Mouse (Mus musculus) frontal cortex, postnatal 14 days (tissue): ENCODE results near the gene Clcnka.
A peak's percentile ranks its signal among the peaks of the same experiment; 100 is the strongest.

ENCODE experiments used
- DNase-seq, 2 experiments: peaks; one replicate each; pipeline ENCODE4 v3.0.0; 2022; ENCODE audit warnings: low spot score in 2 of 2

Clcnka gene

DNA sequence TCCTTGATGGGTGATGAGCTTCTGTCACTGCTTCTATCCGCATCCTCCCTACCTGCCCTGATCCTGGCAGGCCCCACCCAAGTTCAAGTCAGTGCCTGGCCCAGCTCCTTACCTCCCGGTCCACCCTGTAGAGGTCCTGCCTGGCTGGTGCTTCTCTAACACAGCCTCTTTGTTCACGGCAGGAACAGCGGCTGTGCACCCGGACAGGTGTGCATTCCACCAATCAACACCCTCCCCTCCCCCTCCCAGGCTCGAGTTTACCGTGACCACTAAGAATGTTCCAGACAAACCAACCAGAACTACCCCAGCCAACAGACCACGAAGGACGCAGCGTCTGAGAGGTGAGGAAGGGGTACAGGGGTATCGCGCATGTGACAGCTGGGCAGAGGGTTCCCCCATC is at the start of gene Clcnka:
TSS of gene Clcnka (minus strand) at position 180 of the 400 bp plus-strand sequence.
- no peak for DNase-seq

- DNase-seq = no peak
Measured at GRCm38 (mm10) chr4:141446211-141446610, 47.7 kb upstream of the Clcnka start.

- DNase-seq = no peak
Measured at GRCm38 (mm10) chr4:141445328-141445720, 46.8 kb upstream of the Clcnka start.

DNA sequence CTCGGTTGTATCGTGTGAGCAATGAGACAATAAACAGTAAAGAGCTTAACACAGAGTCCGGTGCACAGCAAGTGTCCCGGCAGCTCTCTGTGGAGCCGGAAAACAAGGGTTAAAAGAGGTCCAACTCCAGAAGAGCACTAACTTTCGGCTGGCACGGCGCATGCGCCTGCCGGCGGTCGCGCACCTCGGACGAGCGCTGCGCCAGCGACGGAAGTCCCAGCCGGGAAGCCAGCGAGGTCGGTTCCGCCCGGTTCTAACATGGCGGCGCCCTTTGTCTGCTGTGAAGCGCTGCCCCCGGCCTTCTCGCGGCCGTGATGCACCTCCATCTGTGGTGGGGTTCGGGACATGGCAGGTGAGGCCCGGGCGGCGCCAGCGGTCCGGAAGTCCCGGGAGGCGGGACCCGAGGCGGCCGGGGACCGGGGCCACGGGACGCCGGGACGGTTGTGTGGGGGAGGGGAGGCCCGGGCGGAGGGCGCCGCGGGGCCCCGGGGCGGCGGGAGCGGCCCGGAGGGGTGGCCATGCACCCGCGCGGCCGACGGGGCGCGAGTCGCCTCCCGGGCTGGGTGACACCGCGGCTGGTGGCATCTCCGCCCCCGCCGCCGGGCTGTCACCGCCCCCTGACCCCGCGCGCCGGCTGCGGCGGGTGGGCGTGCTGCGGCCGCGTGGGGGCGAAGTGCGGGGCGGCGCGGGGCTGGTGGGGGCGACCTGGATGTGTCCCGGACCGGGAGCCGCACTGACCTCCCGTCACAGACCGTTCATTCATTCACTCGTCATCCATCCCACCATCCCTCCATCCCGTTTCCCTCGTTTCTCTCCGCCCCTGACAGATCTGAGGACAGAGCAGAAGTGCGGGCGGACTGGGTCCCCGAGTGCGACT is 46.2 kb upstream of the Clcnka start, which contains the start of gene Zbtb17:
TSS of gene Zbtb17 (plus strand) at position 204 of the 877 bp plus-strand sequence.
- peak; percentile 72 to 80 for DNase-seq

- no peak for DNase-seq
Measured at GRCm38 (mm10) chr4:141443641-141444429, 45.3 kb upstream of the Clcnka start.

- no peak for DNase-seq
Measured at GRCm38 (mm10) chr4:141440877-141441276, 42.4 kb upstream of the Clcnka start.

- DNase-seq = no peak
Measured at GRCm38 (mm10) chr4:141439083-141439803, 40.7 kb upstream of the Clcnka start.

DNA sequence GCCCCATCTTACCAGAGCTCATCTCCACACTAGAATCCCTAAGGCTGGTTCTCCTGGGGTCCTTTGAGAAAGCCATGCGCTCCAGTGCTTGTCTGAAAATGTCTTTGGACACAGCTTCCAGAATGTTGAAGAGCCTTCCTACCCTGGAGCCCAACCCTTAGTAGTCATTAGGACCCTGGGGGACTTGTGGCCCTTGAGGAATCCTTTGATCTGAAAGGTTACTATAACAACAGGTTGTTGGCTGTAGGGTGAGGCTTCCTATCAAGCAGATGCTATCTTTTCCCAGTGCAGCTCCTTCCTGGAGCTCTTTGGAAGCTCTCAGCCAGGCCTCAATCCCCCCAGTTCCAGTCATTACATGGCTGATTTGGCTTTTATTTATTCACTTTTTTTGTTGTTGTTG is 37.5 kb upstream of the Clcnka start, which contains the start of gene Srarp:
TSS of gene Srarp (minus strand) at position 132 of the 400 bp plus-strand sequence.
- no peak for DNase-seq

GRCm38 (mm10) chr4:141433191-141433590 is 34.7 kb upstream of the Clcnka start:
- no peak for DNase-seq

GRCm38 (mm10) chr4:141432666-141433065 is 34.1 kb upstream of the Clcnka start:
- DNase-seq = no peak

DNA sequence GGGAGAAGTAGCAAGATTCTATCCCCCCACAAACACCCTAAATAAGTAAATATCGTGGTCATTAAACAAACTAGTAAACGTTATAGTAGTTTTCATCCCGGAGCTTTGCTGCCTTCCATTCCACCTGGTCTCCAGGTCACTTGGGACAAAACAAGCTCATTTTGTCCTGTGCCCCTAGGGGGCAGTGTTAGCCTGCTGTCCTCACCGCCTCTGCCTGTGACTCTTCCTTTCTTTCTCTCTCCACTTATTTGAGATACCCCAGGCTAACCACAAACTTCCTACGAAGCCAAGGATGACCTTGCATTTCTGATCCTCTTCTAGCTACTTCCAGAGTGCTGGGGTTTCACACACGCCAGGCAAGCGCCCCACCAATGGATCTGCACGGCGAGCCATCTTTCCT is 32.5 kb upstream of the Clcnka start:
- peak in 1 of 2 experiments; percentile 52 for DNase-seq

DNA sequence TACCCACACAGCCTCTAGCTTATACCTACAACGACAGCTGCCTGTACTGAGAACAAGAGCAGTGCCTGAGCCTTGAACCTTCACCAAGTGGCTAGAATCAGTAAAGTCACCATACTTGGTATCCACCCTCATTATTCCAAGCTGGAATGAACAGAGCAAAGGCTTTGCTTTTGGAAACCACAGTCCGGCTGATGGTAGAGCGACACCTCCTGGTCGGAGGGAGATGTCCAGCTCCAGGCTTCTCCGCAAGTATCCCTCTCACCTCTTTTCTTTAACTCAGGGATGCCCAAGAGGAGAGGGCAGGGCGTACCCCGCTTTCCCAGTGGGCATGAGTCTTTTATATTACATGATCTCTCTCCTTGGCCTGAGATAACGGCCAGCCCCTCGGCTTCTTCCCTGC is 31.3 kb upstream of the Clcnka start:
- no peak for DNase-seq

GRCm38 (mm10) chr4:141429381-141429780 is 30.9 kb upstream of the Clcnka start:
- no peak for DNase-seq

DNA sequence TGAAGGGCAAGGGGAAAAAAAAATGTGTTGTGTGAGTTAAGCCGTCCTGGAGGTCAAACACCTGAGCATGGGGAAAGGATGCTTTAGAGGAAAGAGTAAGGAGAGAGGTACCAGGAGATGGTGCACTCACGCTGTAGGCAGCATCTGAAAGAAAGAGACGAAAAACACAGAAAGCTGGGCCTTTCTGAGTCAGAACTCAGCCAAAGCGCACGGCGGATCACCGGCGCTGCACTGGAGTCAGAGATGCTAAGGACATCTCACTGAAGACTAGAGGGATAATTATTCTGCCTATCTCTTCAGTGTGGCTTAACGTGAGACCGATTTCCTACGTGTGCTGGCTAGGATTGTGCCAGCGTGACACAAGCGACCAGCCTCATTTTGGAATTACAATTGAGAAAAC is 29.4 kb upstream of the Clcnka start:
- DNase-seq = no peak

DNA sequence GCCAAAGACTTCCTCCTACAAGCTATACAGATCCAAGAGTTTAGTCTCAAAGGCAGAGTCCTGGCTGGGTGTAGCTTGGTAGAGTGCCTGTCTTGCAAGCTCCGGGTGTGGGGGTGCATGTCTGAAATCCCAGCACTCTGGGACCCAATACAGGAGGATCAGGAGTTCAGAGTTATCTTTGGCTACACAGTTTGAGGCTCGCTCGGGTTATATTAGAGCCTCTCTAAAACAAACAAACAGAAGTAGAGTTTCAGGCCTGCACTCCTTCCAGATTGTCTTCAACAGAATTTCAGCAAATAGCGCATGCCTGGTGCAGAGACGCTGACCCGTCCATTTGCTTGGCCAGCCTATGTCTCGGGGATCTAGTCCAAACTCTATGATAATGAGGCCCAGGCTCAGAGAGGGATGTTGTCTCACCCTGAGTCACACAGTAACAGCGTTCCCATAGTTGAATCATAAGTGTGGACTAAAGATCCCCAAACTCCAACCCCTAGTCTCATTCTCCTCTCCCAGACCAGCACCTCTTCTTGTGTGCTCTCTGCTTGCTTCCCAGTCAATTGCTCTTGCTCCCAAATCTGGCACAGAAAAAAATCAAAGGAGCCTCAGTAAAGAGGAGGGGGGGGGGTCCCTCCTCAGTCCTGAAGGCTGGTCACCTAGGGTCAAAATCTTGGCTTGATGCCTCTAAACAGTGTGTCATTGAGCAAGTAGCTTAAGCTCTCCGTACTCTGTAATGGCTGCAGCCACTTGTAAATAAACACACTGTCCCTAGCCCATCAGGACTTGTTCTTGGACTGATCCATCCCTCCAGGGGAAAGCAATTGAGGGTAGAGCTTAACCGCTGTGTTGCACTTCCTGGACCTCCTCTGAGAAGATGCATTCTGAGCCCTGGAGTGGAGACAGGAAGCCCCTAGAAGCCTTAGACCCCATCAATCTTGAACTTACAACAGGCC is 28.5 kb upstream of the Clcnka start:
- no peak for DNase-seq

- DNase-seq = peak; percentile 60 to 73
Measured at GRCm38 (mm10) chr4:141425484-141426479, 27.3 kb upstream of the Clcnka start.

DNA sequence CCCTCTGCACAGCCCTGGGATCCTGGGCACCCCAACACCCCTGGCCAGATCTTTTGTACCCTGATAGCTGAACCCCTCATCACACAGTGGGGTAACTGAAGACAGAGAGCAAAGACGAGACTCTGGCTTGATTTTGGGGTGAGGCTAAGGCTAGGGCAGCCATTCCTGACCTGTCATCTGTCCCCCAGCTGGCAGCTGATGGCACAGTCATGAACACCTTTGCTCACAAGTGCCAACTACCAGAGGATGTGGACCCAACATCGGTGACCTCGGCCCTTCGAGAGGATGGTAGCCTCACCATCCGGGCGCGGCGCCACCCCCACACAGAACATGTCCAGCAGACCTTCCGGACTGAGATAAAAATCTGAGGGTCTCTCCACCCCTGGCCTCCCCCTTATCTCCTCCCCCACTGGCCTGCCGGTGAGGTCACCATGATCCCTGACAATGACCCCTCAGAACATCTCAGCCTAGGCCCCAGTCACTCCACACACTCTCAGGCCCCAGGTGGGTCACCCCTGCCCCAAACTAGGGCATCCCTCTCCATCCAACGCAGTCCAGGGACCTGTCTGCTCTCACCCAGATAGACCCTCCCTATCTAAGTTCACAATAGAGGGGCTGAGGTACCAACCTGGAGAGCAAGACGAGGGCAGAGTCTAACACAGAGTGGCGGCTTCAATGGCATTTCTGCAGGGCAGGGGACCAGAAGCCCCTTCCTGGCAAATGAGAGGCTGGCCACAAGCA is 25.3 kb upstream of the Clcnka start:
- no peak for DNase-seq

DNA sequence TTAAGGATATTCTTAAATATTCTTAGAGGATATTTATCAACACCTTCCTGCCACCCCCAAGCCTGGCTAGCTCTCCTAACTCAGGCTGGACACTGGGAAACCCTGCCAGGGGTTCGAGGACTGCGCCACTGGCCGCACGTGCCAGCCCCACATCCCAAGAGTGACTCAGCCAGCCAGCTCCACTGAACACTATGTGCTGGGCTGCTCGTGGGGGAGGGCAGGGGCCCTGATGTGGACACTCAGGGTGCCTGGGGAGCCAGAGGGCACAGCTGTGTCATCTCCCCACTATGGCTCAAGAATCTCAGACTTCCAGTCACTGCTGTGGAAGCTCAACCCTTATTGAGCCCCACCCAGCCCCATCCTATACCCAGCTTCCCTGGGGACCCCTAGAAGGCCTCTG is 24.8 kb upstream of the Clcnka start:
- no peak for DNase-seq

DNA sequence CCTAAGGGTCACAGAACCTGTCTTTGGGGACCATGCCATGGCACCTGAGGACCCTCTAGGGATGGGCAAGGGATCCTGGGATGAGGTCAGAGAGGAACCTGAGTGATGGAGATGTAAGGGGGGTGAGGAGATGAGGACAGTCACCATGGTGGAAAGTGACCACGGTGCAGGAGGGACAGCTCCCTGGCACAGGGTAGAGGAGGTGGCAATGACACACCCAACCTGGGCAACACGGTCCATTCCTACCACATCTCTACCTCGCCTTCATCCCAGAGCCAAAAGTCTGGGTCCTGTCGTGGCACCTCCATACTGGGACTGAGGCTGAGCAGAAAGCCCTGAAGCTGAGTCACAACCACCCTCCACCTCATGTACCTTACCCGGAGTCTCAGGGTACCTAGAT is 24.3 kb upstream of the Clcnka start:
- no peak for DNase-seq
